Mouse (Mus musculus) heart, embryonic 13.5 days (tissue): ENCODE results near the gene Masp1. TPM values are rescaled to one million over a fixed set of nuclear protein-coding genes. Genes with fewer than 3 reads are reported as not detected.

Experiments
- polyA plus RNA-seq: library from polyadenylated mRNA; unstranded; fragments of >200 nt; fragmentation: Nextera tagmentation; extraction: Ambion mirVana; gene quantifications from 2 replicates; pipeline ENCODE4 v1.2.1, GENCODE M21; 2015

The Masp1 gene
- polyA plus RNA-seq, 1 experiment from 2014 or later, result 10.4 TPM

Other genes starting within 250 kb of the Masp1 start
- not detected in 2 replicates for gene Rtp1, start 91.7 kb downstream of the Masp1 start, polyA plus RNA-seq
- gene Rtp4, start 524 bp downstream of the Masp1 start, polyA plus RNA-seq, result 9.3 and 9.5 TPM in 2 replicates